Mouse (Mus musculus): Measurements from ENCODE around the gene Rabac1.

Rabac1 gene

DNA sequence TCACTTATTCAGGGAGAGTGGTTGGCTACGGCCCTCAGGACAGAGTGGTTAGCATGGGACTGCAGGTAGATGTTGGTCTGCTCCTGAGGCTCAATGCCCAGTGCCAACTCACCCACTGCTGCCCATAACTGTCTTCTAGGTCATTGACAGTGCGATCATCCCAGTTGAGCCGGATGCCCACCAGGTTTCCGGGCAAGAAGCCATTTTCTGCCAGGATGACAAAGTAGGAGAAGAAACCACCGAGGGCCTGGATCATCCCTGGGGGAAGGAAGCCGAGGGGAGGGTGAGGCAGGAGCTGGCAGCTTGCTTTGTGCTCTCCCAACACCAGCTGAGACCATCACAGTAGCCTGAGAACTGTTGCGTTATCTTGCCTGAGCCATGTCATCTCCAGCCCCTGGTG lies 7.9 kb upstream of the Rabac1 start:
- DNase-seq (ENCODE audit: low spot score in 2 of 2): no peak

DNA sequence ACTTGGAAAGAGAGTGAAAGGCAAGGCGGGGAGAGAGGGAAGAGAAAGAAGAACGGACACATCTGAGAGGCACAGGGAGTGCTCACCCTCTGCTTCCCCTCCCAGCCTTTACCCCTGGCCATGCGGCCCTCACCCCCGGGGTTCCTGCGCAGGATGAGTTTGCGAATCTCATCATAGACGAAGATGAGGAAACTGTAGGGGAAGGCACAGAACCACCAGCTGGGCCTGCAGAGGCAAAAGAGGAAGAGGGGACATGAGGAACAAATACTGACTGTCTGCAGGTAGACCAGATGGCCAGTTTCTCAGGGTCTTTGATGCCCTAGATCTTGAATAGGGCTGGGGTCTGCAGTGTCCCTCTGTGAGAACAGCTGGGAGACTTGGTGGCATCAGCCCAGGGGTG lies 6.2 kb upstream of the Rabac1 start:
- no peak for DNase-seq (ENCODE audit: low spot score in 2 of 2)

DNA sequence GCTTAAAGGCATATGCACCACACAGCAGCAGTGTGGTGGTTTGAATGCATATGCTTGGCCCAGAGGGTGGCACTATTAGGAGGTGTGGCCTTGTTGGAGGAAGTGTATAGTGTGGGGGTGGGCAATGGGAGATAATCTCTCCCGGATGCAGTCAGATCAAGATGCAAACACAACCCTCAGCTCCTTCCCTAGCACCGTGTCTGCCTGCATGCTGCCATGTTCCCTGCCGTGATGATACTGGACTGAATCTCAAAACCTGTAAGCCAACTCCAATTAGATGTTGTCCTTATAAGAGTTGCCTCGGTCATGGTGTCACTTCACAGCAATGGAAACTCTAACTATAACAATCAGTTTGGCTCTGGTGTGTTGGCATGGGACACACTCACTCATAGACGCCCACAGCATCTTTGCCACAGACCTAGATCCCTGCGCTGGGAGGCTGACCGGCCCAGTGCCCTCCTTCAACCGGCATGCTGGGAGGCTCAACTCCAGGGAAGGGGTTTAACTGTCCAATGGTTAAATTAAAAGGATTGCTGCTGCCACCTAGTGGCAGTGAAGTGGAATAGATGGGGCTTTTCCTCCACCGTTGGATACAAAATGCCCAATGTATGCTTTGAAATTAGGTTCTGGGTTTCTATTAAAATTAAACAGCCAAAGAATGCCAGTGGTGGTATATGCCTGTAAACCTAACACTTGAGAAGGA lies 2.5 kb upstream of the Rabac1 start:
- no peak for DNase-seq (ENCODE audit: low spot score in 2 of 2)

DNA sequence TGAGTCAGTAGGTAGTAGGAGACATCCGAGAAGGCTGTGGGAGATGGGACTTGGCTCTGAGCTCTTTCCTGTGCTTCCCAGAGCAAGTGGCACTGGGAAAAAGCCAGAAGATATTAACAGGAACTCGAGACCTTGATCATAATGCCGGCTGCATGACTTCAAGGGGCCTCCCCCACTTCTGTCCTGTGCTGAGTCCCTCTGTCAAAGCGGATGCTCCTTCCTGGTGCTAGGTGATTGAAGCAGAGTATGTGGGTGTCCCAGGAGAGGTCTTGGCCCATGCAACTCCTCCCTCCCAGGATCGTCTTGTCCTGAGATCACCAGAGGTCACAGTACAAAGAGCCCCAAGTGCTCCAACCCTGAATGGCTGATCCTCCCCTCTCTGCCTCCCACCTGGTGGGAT lies 1.3 kb upstream of the Rabac1 start:
- no peak for DNase-seq (ENCODE audit: low spot score in 2 of 2)

DNA sequence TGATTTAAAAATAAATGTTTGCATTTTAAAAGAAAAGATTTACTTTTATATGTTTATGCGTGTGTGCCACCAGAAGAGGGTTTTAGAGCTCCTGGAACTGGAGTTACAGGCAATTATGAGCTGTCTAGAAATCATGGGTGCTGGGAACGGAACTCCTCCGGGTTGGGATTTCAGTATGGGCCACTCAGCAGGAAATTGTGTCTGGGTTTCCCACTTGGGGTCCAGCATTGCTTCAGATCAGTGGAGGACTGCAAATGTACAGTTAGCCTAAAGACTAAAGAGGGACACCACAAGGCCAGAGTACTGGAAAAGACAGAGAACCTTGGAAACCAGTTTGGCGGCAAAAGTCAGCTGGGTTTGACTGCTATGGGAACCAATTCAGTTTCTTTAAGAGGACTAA lies 654 bp upstream of the Rabac1 start:
- DNase-seq (ENCODE audit: low spot score in 2 of 2): no peak

DNA sequence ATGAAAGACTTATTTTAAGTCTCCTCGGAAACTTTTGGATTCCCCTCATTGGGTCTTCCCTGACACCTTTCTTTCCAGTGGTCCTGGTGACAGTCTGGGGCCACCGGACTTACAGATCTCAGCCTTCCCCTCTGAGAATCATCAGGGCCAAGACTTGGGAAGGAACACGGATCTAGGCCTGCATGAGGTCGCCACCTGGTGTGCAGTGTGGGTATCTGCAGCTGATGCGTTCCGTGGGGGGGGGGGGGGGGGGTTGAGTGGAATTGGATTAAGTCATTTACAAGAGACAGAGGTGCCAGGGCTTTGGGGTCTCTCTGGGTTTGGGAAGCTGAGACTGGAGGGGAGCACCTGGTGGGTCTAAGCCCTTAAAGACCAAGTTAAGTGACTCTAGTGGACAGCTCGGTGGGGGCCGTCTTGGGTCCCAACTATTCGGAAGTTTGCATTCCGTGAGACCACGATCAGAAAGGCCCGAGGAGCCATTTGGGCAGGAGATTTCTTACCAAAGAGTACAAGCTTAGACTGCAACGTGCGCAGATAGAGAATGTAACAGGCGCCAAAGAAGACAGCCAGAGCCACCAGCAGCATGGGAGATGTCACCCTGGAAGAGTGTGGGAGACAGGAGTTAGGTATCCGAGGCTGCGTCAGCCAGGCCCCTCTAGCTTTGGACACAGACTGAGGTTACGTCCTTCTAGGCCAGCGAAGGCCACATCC lies 1.1 kb downstream of the Rabac1 start:
- DNase-seq (ENCODE audit: low spot score in 2 of 2): no peak

DNA sequence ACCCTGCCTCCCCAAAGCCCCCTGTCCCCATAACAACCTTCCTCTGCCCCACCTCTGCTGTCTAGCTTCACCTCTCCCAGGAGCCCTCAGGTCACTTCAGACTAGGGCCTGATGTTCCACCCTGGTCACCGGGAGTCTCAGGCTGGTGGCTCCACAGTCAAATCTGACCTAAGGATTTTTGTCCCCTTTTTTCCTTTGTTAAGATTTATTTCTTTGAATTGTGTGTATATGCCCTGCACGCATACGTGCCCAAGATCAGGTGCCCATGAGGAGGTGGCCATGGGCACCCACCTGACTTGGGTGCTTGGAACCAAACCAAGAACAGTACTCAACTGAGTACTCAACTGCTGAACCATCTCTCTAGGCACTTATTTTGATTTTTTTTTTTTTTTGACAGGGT lies 2.2 kb downstream of the Rabac1 start:
- no peak for DNase-seq (ENCODE audit: low spot score in 2 of 2)

DNA sequence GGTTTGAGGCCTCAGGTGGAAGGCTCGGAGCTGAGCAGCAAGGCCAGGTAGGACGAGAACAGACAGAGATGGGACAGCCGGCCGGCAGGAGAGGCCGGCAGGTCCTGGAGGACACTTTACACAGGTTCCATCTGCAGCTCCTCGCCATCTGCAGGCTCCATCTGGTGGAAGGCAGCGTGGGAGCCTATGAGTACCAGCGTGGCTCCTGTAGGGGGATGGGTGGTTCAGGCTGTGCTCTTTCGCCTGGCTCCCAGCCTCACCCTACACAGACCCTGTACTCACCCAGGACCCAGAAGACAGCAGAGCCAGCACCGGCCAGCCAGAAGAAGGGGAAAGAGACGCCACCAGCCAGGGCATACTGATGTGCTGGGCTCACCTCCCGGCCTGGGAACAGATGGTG lies 2.7 kb downstream of the Rabac1 start:
- DNase-seq (ENCODE audit: low spot score in 2 of 2): no peak

DNA sequence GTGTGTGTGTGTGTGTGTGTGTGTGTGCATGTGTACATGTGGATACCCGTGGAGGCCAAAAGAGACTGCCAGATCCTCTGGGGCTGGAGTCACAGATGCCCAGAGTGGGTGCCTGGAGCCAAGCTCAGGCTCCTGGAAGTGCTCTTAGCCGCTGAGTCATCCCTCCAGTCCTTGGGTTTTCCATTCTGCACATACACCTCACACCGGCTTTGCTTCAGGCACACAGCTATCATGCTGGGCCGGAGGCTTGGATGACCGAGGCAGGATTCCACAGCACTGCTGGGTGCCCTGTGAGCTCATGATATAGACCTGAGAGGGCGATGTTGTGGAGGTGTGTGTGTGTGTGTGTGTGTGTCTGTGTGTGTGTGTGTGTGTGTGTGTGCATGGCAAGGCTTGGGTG lies 4.1 kb downstream of the Rabac1 start:
- DNase-seq (ENCODE audit: low spot score in 2 of 2): no peak

DNA sequence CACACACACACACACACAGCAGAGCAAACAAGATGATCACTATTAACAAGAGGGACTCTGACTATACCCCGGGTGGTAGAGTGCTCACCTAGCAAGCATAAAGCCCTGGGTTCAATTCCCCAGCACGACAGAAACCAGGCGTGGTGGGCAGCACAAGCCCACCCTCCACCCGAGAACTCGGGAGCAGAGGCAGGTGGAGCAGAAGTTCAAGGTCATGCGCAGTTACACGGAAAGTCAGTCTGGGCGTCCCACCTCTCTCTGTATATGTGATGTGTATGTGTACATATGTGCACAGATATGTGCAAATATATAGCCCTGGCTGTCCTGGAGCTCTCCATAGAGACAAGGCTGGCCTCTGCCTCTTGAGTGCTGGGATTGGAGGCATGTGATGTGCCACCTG lies 4.6 kb downstream of the Rabac1 start:
- DNase-seq (ENCODE audit: low spot score in 2 of 2): no peak

DNA sequence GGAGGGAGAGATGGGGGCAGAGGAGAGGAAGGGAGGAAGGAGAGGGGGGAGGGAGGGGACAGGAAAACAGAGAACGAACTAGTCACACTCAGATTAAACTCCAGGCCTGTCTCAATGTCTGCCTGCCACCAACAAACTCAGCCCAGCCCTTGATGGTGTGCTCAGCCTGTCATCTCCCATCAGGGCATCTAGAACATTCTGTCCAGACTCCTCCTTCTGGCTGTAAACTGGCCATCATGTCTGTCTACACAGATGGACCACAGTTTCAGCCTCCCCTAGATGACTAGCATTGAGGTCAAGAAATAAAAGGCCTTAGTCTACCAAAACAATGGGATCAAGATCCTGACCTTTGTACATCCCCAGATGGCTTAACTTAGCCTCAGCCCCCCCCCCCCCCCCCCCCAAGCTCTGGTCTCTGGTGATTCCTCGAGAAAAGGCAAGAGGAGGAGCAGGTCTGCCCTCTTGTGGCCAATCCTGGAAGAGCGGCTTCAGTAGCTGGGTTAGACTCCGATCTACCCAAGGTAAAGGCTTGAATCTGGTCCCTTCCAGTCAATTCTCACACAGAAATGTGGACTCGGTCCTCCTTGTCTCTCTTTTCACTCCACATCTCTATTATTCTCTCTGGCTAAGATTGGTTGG lies 7.5 kb downstream of the Rabac1 start:
- DNase-seq (ENCODE audit: low spot score in 2 of 2): peak in 1 of 2 experiments; percentile 84

DNA sequence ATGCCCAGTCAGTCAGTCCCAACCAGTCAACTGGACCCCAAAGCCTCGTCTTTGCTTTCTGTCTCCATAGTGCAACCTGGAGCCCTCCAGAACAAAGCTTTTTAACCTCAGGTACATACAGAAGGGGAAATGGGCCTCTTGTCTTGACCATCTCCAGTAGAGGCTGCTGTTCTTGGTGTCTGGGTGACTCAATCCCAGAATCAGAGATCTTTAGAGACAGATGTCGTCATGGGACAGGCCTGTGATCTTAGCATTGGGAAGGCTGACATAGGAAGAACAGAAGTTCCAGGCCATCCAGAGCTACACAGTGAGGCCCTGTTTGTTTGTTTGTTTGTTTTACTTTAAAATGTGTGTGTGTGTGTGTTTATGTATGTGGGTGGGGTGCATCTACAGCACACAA lies 8.3 kb downstream of the Rabac1 start:
- no peak for DNase-seq (ENCODE audit: low spot score in 2 of 2)

DNA sequence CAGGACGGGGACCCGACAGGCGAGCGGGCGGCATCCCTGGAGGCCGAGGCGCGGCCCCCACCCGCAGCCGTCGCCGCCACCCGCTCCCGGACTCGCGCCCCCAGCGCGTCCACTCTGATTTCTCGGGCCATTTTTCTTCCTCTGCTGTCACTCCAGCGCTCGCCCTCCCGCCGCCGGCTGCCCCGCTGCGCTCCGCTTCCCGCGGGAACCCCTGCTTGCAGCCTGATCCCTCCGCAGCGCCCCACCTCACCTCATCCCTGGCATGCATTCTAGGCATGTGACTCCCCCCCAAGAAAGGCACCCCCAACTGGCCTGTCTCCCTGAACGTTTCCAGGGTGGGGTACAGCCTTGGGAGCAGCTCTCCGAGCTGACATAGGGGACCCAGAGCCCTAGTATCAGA lies 17.3 kb downstream of the Rabac1 start:
- no peak for DNase-seq (ENCODE audit: low spot score in 2 of 2)

DNA sequence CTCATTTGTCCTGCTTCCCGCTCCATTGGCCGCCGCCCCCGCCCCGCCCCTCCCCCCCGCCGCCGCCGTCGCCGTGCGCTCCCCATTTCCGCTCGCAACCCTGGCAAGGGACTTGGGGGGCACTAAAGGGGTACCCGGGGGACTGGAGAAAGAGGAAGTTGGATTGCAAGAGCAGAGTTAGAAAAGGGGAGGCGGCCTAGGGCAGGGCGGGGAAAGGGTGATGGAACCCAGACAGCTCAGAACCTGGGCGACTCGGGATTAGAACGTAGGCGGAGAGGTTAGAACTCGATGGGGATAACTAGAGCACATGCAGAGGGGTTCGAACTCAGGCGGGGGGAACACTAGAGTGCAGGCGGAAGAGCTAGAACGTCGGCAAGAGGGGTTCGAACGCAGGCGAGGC lies 18.1 kb downstream of the Rabac1 start:
- no peak for DNase-seq (ENCODE audit: low spot score in 2 of 2)

DNA sequence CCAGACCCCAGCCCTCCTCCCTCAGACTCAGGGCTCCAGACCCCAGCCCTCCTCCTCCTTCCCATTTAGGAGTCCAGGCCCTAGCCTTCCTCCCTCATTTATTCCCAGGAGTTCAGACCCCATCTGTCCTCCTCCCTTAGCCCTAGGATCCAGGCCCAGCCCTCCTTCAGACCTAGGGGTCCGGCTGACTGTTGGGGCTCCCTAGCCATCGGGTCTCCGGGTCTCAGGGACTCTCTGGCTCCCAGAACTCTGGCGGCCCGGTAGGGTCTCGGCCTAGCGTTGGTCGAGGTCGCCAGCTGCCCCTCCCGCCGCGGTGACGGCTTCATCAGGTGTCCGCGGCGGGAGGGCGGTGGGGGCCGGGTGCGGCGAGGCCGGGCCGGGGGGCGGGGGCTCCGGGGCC lies 18.6 kb downstream of the Rabac1 start:
- DNase-seq (ENCODE audit: low spot score in 2 of 2): no peak

DNA sequence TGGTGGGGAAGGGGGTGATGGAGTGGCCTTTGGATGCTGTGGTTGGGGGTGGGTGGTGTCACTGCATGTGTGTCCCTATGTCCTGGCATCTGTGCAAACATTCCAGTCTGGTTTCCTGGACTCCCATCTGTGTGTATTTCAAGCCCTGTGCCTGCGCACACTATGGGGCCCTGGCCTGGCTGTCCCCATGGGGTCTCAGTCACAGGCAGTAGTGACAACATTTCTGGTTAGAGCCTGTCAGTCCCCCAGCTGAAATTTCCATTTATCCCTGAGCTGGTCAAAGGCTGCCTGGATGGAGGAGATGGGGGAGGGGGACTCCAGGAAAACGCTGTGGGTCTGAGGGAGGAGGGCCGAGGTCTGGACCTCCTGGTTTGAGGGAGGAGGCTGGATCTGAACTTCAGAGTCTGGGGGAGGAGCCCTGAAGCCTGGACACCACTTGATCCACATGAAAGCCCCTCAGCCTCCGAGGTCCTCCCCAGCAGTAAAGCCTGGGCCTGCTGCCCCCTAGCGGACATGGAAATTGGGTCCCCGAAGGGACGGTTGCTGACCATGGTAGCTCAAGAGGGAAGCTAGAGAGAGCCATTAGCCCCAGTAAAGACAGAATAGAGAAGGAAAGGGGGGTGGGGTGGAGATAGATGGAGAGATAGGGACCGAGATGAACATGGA lies 22.5 kb downstream of the Rabac1 start:
- peak in 1 of 2 experiments; percentile 47 for DNase-seq (ENCODE audit: low spot score in 2 of 2)

DNA sequence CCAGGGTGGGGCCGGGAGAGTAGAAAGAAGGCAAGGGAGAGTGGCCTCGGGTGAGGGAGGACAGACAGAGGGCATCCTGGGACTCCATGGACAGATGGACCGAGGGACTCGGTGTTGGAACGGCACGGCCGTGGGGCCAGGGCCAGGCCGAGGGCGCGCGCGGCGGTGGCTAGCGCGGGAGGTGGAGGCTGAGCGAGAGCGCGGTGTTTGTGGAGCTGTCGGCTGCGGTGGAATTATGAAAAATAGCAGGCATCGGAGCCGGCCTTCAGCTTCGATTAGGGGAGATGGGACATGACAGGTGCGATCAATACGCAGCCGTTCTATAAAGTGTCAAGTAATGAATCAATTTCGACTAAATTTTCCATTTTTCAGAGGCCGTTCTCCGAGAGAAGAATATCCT lies 23.8 kb downstream of the Rabac1 start:
- no peak for DNase-seq (ENCODE audit: low spot score in 2 of 2)

DNA sequence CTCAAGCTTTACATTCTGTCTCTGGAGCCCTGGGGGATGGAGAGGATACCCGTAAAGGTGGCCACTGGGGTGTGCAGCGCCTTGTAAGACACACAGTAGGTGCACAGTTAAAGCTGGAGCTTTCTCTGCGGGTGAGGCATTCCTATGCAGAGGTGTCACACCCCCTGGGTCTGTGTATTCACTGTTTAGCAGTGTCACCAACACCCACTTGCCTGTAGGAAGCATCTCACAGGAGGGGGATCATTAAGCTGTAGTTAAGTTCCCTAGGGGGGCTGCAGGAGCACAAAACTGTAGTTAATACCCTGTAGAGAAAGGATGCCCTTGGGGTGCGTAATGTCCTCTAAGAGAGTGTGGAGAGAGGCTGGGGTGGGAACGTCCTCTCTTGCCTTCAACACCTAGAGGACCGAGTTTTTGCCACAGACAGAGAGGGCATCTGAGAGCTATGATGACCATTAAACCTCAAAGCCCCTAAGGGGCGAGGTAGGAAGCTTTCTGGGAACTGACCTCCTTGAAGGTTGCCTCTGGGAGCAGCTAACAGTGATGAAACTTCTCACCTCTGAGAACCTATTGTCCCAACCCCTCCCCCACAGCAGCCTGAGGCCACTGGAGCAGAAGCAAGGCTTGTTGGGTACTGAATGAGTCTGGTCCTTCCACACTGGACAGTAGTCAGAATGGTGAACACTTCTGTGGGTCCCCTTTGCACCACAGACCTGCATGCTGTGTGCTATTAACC lies 25.1 kb downstream of the Rabac1 start:
- DNase-seq (ENCODE audit: low spot score in 2 of 2): no peak

DNA sequence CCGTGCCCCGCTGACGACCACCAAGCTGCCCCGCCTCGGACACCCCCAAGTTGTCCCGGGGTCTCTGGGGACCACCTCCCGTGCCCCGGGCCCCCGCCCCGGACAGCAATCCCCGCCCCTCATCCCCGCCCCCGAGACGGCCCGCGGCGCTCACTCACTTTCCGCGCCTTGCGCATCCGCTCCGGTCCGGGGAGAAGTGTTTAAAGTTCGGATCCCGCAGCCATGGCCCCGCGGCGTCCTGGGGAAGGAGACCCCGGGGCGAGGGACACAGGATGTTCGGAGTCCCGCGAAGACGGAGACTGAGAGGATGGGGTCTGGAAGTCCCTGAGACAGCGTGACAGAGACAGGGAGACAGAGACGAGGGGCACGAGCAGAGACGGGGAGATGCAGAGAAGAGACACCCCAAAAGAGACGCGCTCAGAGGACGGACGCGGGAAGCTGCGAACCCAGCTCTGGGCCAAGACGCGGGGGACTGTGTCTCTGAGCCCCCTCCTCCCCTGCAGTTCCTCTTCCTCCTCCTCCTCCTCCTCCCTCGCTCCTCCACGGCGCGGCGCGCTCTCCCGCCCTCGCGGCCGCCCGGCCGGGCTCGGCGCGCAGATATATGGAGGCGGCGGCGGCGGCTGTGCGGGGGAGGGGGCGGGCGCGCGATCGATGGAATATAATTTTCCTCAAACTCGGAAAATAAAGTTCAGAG lies 28.1 kb downstream of the Rabac1 start, which contains the start of gene Gm4881:
TSS of gene Gm4881 (minus strand) at position 238 of the 694 bp plus-strand sequence.
- no peak for DNase-seq (ENCODE audit: low spot score in 2 of 2)

DNA sequence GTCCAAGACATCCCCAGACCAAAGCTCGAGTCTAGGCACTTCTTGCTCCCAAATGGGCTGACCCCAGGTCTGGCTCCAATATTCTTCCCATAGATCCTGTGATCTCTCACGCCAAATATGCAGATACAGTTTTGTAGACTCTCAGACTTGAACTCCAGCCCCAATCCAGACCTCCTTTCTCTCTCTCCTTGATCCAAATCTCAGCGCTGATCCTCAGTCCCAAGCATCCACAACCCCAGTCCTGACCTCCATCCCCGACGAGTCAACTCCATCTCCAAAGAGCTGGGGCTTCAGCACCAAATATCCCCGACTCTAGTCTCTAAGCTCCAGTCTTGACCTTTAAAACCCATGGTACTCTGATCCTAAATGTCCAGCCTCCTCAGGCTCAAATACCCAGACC lies 28.9 kb downstream of the Rabac1 start:
- no peak for DNase-seq (ENCODE audit: low spot score in 2 of 2)

DNA sequence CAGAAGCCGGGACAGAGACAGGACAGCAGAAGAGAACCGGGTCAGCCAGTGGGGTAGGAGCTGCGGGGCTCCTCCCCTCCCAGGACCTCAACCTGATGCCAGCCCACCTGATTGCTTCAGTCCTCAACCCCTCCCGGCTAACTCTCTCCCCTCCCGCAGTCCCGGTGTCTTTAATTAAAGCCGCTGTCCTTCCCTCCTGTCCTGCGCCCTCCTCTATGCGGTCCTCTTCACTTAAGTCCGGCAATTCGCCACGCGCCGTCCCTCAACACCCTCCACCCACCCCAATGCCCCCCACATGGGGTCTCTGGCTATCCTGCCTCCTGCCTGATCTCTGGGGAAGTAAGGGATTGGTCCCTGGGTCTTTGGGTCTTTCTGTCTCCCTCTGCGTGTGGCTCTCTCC lies 40.9 kb downstream of the Rabac1 start:
- DNase-seq (ENCODE audit: low spot score in 2 of 2): no peak
